Mouse (Mus musculus): Measurements from ENCODE around the gene Lrrc55.

- TF ChIP-seq CTCF (IDR thresholded peaks at IDR 0.05) = no peak; the same call in 1 of the 2 replicates
- TF ChIP-seq POLR2A (IDR thresholded peaks at IDR 0.05; ENCODE audit: insufficient read depth, low read depth, low read length) = no peak
Observed at GRCm38 (mm10) chr2:85123187-85123868, 73.7 kb downstream of the Lrrc55 start.
